Mouse (Mus musculus) heart, embryonic 10.5 days (tissue): ENCODE results near the gene Pip5k1c. TPM values are rescaled to one million over a fixed set of nuclear protein-coding genes. Genes with fewer than 3 reads are reported as not detected.

Source experiments
- DNase-seq: peaks from one replicate; pipeline ENCODE4 v3.0.0-alpha.2; 2017; ENCODE audit warnings: low spot score
- H3K27ac ChIP-seq: fragments of 300-500 bp; sonication (generic); 2 replicates; pipeline ENCODE4 v1.5.1; 2016; ENCODE audit warnings: mild to moderate bottlenecking
- H3K27me3 ChIP-seq: fragments of 300-500 bp; sonication (generic); 2 replicates; pipeline ENCODE4 v1.6.1; 2016; ENCODE audit warnings: mild to moderate bottlenecking; ENCODE audit not compliant: poor library complexity, insufficient read depth, severe bottlenecking
- H3K36me3 ChIP-seq: fragments of 300-500 bp; sonication (generic); 2 replicates; pipeline ENCODE4 v1.6.1; 2016; ENCODE audit warnings: mild to moderate bottlenecking, moderate library complexity
- H3K4me1 ChIP-seq: fragments of 300-500 bp; sonication (generic); 2 replicates; pipeline ENCODE4 v1.6.1; 2016; ENCODE audit warnings: mild to moderate bottlenecking
- H3K4me3 ChIP-seq: fragments of 300-500 bp; sonication (generic); 2 replicates; pipeline ENCODE4 v1.5.1; 2016; ENCODE audit warnings: mild to moderate bottlenecking, moderate library complexity
- H3K9me3 ChIP-seq: fragments of 300-500 bp; sonication (generic); 2 replicates; pipeline ENCODE4 v1.6.1; 2016; ENCODE audit warnings: mild to moderate bottlenecking, moderate library complexity
- WGBS: fragments of 180-500 bp; shearing (Covaris S2); methylation state at CpG from one replicate; pipeline ENCODE4 v1.1.7; 2016; 5-methylcytosine and 5-hydroxymethylcytosine counted together
- polyA plus RNA-seq: library from polyadenylated mRNA; unstranded; fragments of >200 nt; fragmentation: Nextera tagmentation; extraction: Ambion mirVana; gene quantifications from 2 replicates; pipeline ENCODE4 v1.2.1, GENCODE M21; 2016

Pip5k1c gene
- polyA plus RNA-seq, 1 experiment from 2014 or later: 55.9 TPM

DNA sequence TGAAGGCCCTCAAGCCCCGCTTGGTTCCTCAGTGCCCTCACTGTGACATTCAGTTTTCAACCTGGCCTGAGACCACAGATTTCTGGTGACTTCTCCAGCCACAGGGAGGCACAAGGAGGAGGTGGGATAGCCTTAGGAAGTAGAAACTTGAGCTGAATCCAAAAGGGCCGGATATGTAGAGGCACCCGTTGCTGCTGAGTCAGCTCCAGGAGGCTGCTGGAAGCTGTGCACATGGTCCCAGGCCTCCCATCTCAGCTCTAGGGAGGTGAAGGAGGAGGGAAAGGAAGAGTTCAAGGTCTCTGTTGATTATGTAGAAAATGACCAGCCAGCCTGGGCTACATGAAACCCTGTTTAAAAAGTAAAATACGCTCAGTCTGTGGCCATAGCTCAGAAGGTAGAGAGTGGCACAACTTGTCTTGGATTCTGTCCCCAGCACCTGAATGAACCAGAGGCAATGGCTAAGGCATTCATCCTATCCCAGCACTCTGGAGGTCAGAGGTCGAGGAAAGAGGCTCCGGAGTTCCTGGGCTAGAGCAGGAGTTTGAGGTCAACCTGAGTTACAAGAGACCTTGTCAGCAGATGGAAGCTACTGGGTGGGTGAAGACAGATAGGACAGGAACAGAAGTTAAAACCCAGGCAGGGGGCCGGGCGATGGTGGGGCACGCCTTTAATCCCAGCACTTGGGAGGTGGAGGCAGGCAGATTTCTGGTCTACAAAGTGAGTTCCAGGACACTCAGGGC lies 62.1 kb downstream of the Pip5k1c start:
- H3K4me1 ChIP-seq: peaks cover 66% of the 10 kb centered on the region
- no peaks in the 10 kb centered on the region for H3K27me3 ChIP-seq
- no peak for DNase-seq
- 58% methylated on average over 9 of the region's 9 CpGs for WGBS
- H3K27ac ChIP-seq: 0 out of 2 replicates have a peak overlapping the region, but pooled peaks have one; percentile 2
- H3K4me3 ChIP-seq: no peak overlapping the region
- H3K36me3 ChIP-seq: no peaks in the 10 kb centered on the region
- no peaks in the 10 kb centered on the region for H3K9me3 ChIP-seq

DNA sequence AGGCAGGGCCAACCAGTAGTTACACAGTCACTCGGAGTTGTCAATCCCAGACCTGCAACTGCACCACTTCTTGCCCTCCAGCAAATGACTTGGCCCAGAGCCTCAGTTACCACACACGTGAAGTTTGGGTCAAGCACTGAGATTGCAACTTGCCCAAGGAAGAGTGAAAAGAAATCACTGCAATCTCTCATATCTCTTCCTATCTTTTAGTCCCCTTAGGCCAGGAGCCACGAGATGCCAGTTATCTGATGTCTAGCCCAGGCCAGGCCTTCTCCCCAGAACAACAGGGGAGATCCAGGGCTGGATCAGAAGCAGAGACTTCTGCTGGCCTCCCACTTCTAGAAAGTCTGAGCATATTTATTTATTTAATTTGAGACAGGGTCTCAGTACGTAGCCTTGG lies 62.8 kb downstream of the Pip5k1c start:
- 62% methylated on average over 4 of the region's 4 CpGs for WGBS
- Histone ChIP-seq H3K4me3 (no peak overlapping the region), H3K9me3 (no peaks in the 10 kb centered on the region), H3K36me3 (no peaks in the 10 kb centered on the region), H3K4me1 (peaks cover 73% of the 10 kb centered on the region), H3K27me3 (no peaks in the 10 kb centered on the region), H3K27ac (no peak overlapping the region)
- no peak for DNase-seq

DNA sequence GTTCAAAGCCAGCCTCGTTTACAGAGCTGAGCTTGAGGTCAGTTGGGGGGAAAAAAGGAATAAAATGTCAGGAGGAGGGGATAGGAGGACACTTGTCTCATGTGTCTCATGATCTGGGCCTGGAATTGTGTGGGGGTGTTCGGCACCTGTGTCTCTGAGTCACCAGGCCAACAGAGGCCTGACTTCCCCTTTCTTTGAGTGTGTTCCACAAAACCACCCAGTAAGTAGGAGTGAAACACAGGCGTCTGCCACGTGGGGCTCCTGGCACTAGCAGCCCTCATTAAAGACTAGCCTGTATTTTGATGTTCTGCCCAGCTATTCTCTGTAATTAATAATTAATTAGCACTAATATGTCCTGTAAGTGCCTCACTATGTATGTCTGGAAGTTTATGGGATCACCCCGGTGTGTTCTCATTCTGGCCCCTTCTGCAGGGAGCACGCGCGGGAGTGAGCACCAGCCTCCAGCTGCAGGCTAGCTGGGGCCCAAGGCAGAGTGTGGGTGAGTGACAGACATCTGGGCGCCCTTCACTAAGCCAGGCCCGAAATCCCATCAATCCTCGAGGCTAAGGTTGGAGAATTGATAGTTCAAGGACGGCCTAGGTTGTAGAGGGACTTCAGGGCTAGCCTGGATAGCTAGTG lies 63.7 kb downstream of the Pip5k1c start:
- Histone ChIP-seq H3K27me3 (no peaks in the 10 kb centered on the region), H3K9me3 (no peaks in the 10 kb centered on the region), H3K27ac (peak overlapping the region; percentile 65; the same call in 1 of the 2 replicates), H3K36me3 (no peaks in the 10 kb centered on the region; the same call in 1 of the 2 replicates), H3K4me3 (peak overlapping the region; percentile 92), H3K4me1 (peaks cover 77% of the 10 kb centered on the region)
- DNase-seq: no peak
- WGBS: 52% methylated on average over 12 of the region's 12 CpGs

GRCm38 (mm10) chr10:81356991-81357844 lies 64.5 kb downstream of the Pip5k1c start, which contains the start of gene Mfsd12:
Gene Mfsd12, plus strand, starts transcription at chr10:81357491.
- Histone ChIP-seq H3K27ac (peak within 1 kb of the TSS; percentile 91), H3K4me3 (peak within 1 kb of the TSS; percentile 92), H3K36me3 (peaks cover 6% of the 10 kb centered on the region; the same call in 1 of the 2 replicates), H3K27me3 (peaks cover 5% of the 10 kb centered on the region; the same call in 1 of the 2 replicates), H3K9me3 (no peaks in the 10 kb centered on the region), H3K4me1 (peaks cover 78% of the 10 kb centered on the region)
- peak; percentile 93 for DNase-seq
- WGBS: 1% methylated on average over 79 of the region's 79 CpGs

GRCm38 (mm10) chr10:81358209-81358608 lies 65.4 kb downstream of the Pip5k1c start:
- DNase-seq: no peak
- Histone ChIP-seq H3K4me3 (peak overlapping the region; percentile 92), H3K27me3 (peaks cover 15% of the 10 kb centered on the region), H3K9me3 (no peaks in the 10 kb centered on the region), H3K27ac (peak overlapping the region; percentile 91), H3K36me3 (peaks cover 14% of the 10 kb centered on the region), H3K4me1 (peaks cover 88% of the 10 kb centered on the region)
- 23% methylated on average over 4 of the region's 4 CpGs for WGBS

DNA sequence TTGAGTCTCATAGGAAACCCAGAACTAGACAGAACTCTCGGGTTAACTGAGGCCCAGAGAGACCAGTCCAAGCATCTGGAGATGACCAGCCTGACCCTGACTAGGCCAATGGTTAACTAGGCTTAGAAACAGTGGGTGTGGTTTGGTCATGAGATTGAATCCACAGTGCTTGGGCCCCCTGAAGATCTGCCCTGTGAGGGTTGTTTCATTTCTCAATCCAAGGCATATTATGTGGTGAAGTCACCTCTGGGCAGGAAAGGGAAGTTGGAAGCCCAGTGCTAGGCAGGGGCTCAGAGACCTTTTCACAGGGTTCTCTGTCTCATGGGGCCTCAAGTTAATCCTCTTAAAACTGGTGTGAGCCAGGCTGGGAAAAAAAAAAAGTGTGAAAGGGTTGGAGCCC lies 66.1 kb downstream of the Pip5k1c start:
- WGBS: 51% methylated on average over 1 of the region's 1 CpGs
- H3K4me3 ChIP-seq: peak overlapping the region; percentile 92

DNA sequence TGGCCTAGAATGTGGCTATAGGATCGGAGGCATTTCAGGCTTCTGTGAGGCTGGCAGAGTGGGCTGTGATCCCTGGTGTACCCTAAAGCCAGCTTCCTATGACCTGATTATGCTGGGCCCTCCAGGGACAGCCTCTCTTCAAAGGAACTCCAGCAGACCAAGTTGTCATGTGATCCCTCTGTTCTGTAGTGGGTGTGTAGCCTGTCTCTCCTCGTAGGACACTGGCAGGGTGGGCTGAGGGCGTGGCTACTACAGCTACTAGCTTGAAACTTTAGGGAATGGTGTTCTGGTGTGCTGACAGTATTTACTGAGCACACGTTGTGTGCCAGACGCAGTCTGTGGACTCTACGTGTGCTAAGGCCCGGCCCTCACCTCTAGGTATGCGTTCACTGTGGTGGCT lies 68.0 kb downstream of the Pip5k1c start:
- Histone ChIP-seq H3K9me3 (no peaks in the 10 kb centered on the region), H3K36me3 (peaks cover 14% of the 10 kb centered on the region), H3K27ac (peak overlapping the region; percentile 59; the same call in 1 of the 2 replicates), H3K4me1 (peaks cover 97% of the 10 kb centered on the region), H3K4me3 (no peak overlapping the region), H3K27me3 (peaks cover 35% of the 10 kb centered on the region)
- no peak for DNase-seq
- WGBS: 67% methylated on average over 8 of the region's 8 CpGs

More for the DNA sequence above, 66.1 kb downstream of the Pip5k1c start:
- Histone ChIP-seq H3K4me1 (peaks cover 94% of the 10 kb centered on the region), H3K27me3 (peaks cover 20% of the 10 kb centered on the region), H3K36me3 (peaks cover 14% of the 10 kb centered on the region), H3K27ac (peak overlapping the region; percentile 91), H3K9me3 (no peaks in the 10 kb centered on the region)
- no peak for DNase-seq

DNA sequence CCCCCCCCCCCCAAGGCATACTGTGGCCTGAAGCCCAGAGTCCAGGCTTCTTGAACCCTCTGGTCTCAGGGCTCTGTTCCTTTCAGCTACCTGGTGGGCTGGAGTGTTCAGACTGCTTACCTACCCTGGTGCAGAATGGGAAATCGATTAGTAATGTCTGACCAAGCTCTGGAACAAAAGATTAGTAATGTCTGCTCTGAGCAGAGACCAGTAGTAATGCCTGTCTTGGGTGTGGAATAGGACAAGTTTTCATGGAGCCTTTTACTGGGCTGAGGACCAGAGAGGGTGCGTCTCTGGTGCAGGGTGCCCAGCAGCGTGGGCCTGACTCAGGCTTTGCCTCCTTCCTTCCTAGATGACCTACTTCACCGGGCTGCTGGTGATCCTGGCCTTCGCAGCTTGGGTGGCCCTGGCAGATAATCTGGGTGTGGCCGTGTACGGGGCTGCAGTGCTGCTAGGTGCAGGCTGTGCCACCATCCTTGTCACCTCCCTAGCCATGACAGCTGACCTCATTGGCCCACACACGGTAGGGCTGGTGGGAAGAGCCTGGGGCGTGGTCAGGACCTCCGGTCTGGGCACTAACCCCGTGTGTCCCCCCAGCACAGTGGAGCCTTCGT lies 69.7 kb downstream of the Pip5k1c start:
- WGBS: 59% methylated on average over 12 of the region's 12 CpGs
- Histone ChIP-seq H3K36me3 (peaks cover 27% of the 10 kb centered on the region), H3K4me3 (peak overlapping the region; percentile 64), H3K4me1 (peaks cover 100% of the 10 kb centered on the region), H3K27me3 (peaks cover 35% of the 10 kb centered on the region), H3K27ac (peak overlapping the region; percentile 90), H3K9me3 (no peaks in the 10 kb centered on the region)
- DNase-seq: no peak

GRCm38 (mm10) chr10:81363436-81364346 lies 70.9 kb downstream of the Pip5k1c start:
- H3K9me3 ChIP-seq: no peaks in the 10 kb centered on the region
- H3K36me3 ChIP-seq: peaks cover 40% of the 10 kb centered on the region
- H3K27ac ChIP-seq: peak overlapping the region; percentile 90
- H3K4me3 ChIP-seq: peak overlapping the region; percentile 64
- 5% methylated on average over 54 of the region's 54 CpGs for WGBS
- DNase-seq: peak; percentile 94
- H3K4me1 ChIP-seq: peaks cover 93% of the 10 kb centered on the region
- H3K27me3 ChIP-seq: peaks cover 35% of the 10 kb centered on the region

DNA sequence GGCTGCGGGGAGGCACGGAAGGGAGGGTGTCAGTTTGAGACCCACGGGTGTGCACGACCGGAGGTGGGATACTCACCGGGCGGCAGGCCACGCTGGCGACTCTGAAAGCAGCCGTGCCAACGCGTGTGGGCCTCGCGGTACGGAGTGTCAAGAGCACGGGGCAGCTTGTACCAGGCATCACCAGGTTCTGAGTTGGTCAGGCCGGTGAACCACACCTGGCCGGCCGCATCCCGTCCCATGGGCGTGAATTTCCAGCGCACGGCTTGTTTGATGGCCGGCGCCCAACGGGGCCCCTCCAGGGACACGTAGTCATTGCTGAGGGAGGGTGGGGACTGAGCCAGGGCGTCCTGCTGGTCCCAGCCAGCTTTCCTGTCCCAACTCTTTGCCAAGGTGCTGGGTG lies 71.9 kb downstream of the Pip5k1c start:
- Histone ChIP-seq H3K4me3 (peak overlapping the region; percentile 64), H3K36me3 (peaks cover 50% of the 10 kb centered on the region), H3K27me3 (peaks cover 35% of the 10 kb centered on the region), H3K27ac (peak overlapping the region; percentile 78), H3K4me1 (peaks cover 88% of the 10 kb centered on the region), H3K9me3 (no peaks in the 10 kb centered on the region)
- WGBS: 14% methylated on average over 28 of the region's 28 CpGs
- DNase-seq: no peak

DNA sequence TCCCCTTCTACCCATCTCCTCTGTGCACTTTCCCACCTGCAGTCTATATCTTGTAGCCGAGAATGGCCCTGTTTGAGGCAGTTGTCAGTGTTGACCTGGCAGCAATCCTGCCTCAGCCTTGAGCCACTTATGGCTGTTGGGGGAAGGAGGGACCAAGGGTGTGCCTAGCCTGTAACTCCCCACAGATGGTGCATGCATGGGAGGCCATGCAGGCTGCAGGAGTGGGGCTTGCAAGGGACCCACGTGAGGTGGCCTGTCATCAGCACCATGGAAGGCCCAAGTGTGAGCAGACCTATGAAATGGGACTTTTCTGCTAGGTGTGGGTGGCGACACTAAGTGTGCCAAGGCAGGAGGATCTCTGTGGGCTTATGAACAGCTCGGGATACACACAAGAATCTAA lies 72.3 kb downstream of the Pip5k1c start:
- peaks cover 84% of the 10 kb centered on the region for H3K4me1 ChIP-seq
- DNase-seq: no peak
- H3K9me3 ChIP-seq: no peaks in the 10 kb centered on the region
- peaks cover 54% of the 10 kb centered on the region for H3K36me3 ChIP-seq
- H3K27me3 ChIP-seq: peaks cover 35% of the 10 kb centered on the region
- H3K4me3 ChIP-seq: peak overlapping the region; percentile 64
- H3K27ac ChIP-seq: peak overlapping the region; percentile 78
- 36% methylated on average over 4 of the region's 4 CpGs for WGBS
